Mouse (Mus musculus) lung, postnatal 0 days (tissue): ENCODE measurements around the gene Ccdc117.

ENCODE experiments used
- CTCF ChIP-seq: IDR thresholded peaks from 2 replicates; pipeline ENCODE4 v1.5.1; 2016; ENCODE audit warnings: antibody characterized with exemption, mild to moderate bottlenecking
- EP300 ChIP-seq: IDR thresholded peaks from 2 replicates; pipeline ENCODE4 v1.6.1; 2016; ENCODE audit warnings: antibody characterized with exemption, mild to moderate bottlenecking, control low read depth

DNA sequence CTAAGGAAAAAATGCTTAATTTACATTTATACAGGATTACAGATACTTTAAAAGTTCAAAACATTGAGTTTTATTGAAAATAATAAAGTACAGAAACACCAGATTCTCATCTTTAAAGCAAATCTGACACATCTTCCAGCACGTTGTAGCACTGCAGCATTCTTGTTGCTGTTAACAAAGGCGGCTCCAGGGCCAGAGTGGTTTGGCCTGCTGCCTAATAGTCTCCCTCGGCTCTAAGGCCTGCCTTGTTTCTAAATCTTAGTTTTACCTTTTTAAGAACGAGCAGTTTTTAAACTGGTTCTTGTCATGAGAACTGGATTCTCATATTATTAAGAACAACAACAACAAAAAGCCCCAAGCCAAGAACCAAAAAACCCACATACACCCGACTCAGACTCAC is 13.1 kb downstream of the Ccdc117 start:
- TF ChIP-seq CTCF (no peak), EP300 (no peak)
